Mouse (Mus musculus): ENCODE results near the gene Sim1. TPM values are rescaled to one million over a fixed set of nuclear protein-coding genes. Genes with fewer than 3 reads are reported as not detected.

Gene Sim1
- total and polyA plus RNA-seq, 3 experiments: not detected

- Histone ChIP-seq H3K9ac (ENCODE audit: control insufficient read depth, low read depth, low read length, poor library complexity, severe bottlenecking) (no peak overlapping the region), H3K4me1 (ENCODE audit: control insufficient read depth in 1 of 2, insufficient read depth in 2 of 2, low read length in 2 of 2) (no peaks in the 10 kb centered on the region), H3K27ac (ENCODE audit: control insufficient read depth, low read depth, low read length) (no peak overlapping the region), H3K9me3 (replicated peaks; ENCODE audit: insufficient read depth, low read length) (no peaks in the 10 kb centered on the region), H3K79me2 (ENCODE audit: control insufficient read depth, insufficient read depth, low read length, poor library complexity) (no peaks in the 10 kb centered on the region), H3K36me3 (ENCODE audit: control insufficient read depth in 1 of 2, insufficient read depth in 2 of 2, low read length in 2 of 2) (no peaks in the 10 kb centered on the region), H3K27me3 (ENCODE audit: control insufficient read depth in 1 of 2, insufficient read depth in 2 of 2, low read length in 2 of 2) (no peaks in the 10 kb centered on the region), H3K4me3 (ENCODE audit: control insufficient read depth in 1 of 2, insufficient read depth in 1 of 2, low read depth in 2 of 2, low read length in 2 of 2) (no peak overlapping the region)
- no peak for DNase-seq (ENCODE audit: low read depth, low spot score)
- no peak for TF ChIP-seq USF1 (IDR thresholded peaks at IDR 0.05; ENCODE audit: low read depth, low read length)
- TF ChIP-seq SMC3 (IDR thresholded peaks at IDR 0.05; ENCODE audit: low read depth, low read length): no peak
- no peak for TF ChIP-seq RAD21 (IDR thresholded peaks at IDR 0.05; ENCODE audit: low read depth, low read length)
- TF ChIP-seq MAX (IDR thresholded peaks at IDR 0.05; ENCODE audit: low read length): no peak
- no peak for TF ChIP-seq ETS1 (IDR thresholded peaks at IDR 0.05; ENCODE audit: low read depth, low read length)
- TF ChIP-seq NRF1 (IDR thresholded peaks at IDR 0.05; ENCODE audit: insufficient read depth, low read depth, low read length, poor library complexity, severe bottlenecking): no peak
- no peak for TF ChIP-seq POLR2A (IDR thresholded peaks at IDR 0.05; ENCODE audit: control insufficient read depth in 1 of 2, insufficient read depth in 1 of 2, low read depth in 1 of 2, low read length in 2 of 2, poor library complexity in 1 of 2)
- TF ChIP-seq UBTF (IDR thresholded peaks at IDR 0.05; ENCODE audit: borderline replicate concordance, insufficient read depth, low read depth, low read length): no peak
- TF ChIP-seq ZC3H11A (IDR thresholded peaks at IDR 0.05; ENCODE audit: low read depth, low read length): no peak
- TF ChIP-seq CHD2 (IDR thresholded peaks at IDR 0.05; ENCODE audit: low read length): no peak
These were observed 10.5 kb downstream of the Sim1 start for GRCm38 (mm10) chr10:50904764-50905701.

GRCm38 (mm10) chr10:50910400-50910799 lies 15.8 kb downstream of the Sim1 start:
- no peak for TF ChIP-seq GATA1 (IDR thresholded peaks at IDR 0.05; ENCODE audit: low read depth, low read length)
- no peak for TF ChIP-seq E2F4 (IDR thresholded peaks at IDR 0.05; ENCODE audit: borderline replicate concordance, low read depth, low read length)
- no peak for TF ChIP-seq POLR2A (IDR thresholded peaks at IDR 0.05; ENCODE audit: control insufficient read depth in 1 of 2, insufficient read depth in 1 of 2, low read depth in 1 of 2, low read length in 2 of 2, poor library complexity in 1 of 2)
- no peak for TF ChIP-seq MAZ (IDR thresholded peaks at IDR 0.05; ENCODE audit: low read depth, low read length)
- no peak for TF ChIP-seq ZC3H11A (IDR thresholded peaks at IDR 0.05; ENCODE audit: low read depth, low read length)
- no peak for TF ChIP-seq HCFC1 (IDR thresholded peaks at IDR 0.05; ENCODE audit: low read depth, low read length)
- no peak for TF ChIP-seq MYC (IDR thresholded peaks at IDR 0.05; ENCODE audit: low read depth, low read length)
- TF ChIP-seq ETS1 (IDR thresholded peaks at IDR 0.05; ENCODE audit: low read depth, low read length): no peak
- H3K79me2 ChIP-seq (ENCODE audit: control insufficient read depth, insufficient read depth, low read length, poor library complexity): no peaks in the 10 kb centered on the region
- peaks cover 1 to 4% of the 10 kb centered on the region in 2 experiments for H3K27me3 ChIP-seq (ENCODE audit: control insufficient read depth in 1 of 2, insufficient read depth in 2 of 2, low read length in 2 of 2)
- no peak overlapping the region for H3K27ac ChIP-seq (ENCODE audit: control insufficient read depth, low read depth, low read length)
- no peaks in the 10 kb centered on the region for H3K4me1 ChIP-seq (ENCODE audit: control insufficient read depth in 1 of 2, insufficient read depth in 2 of 2, low read length in 2 of 2)
- no peaks in the 10 kb centered on the region for H3K36me3 ChIP-seq (ENCODE audit: control insufficient read depth in 1 of 2, insufficient read depth in 2 of 2, low read length in 2 of 2)
- no peak for DNase-seq (ENCODE audit: low read depth, low spot score)
- no peak overlapping the region for H3K4me3 ChIP-seq (ENCODE audit: control insufficient read depth in 1 of 2, insufficient read depth in 1 of 2, low read depth in 2 of 2, low read length in 2 of 2)
- no peak overlapping the region for H3K9ac ChIP-seq (ENCODE audit: control insufficient read depth, low read depth, low read length, poor library complexity, severe bottlenecking)
- H3K9me3 ChIP-seq (replicated peaks; ENCODE audit: insufficient read depth, low read length): no peaks in the 10 kb centered on the region
